Mouse (Mus musculus) left cerebral cortex, adult 9 months (tissue): ENCODE results near the gene Churc1.
A peak's percentile ranks its signal among the peaks of the same experiment; 100 is the strongest.
"Not testable (repeated sequence)": the region's sequence is repeated elsewhere in the genome, so short reads cannot be mapped to it uniquely, and the experiment has no call there.

Source experiments
- DNase-seq, 2 experiments: peaks; one replicate each; pipeline ENCODE4 v3.0.0; 2022; ENCODE audit warnings: low spot score in 2 of 2

Gene Churc1

GRCm38 (mm10) chr12:76792540-76792939 is 27.2 kb downstream of the Churc1 start:
- DNase-seq = not testable (repeated sequence)

- no peak for DNase-seq
Observed at GRCm38 (mm10) chr12:76795350-76795749, 30.0 kb downstream of the Churc1 start, which contains the start of gene Gpx2. Gene Gpx2, minus strand, starts transcription at chr12:76795554.

- peak in 1 of 2 experiments; percentile 44 for DNase-seq
Observed at GRCm38 (mm10) chr12:76796938-76797539, 31.7 kb downstream of the Churc1 start.

- DNase-seq = no peak
Observed at GRCm38 (mm10) chr12:76798008-76798720, 32.8 kb downstream of the Churc1 start.

- peak in 1 of 2 experiments; percentile 47 for DNase-seq
Observed at GRCm38 (mm10) chr12:76803028-76803427, 37.7 kb downstream of the Churc1 start.

GRCm38 (mm10) chr12:76803700-76804252 is 38.4 kb downstream of the Churc1 start:
- DNase-seq = peak in 1 of 2 experiments; percentile 61

GRCm38 (mm10) chr12:76805056-76805811 is 39.9 kb downstream of the Churc1 start:
- DNase-seq = peak in 1 of 2 experiments; percentile 46

GRCm38 (mm10) chr12:76807796-76808195 is 42.5 kb downstream of the Churc1 start:
- DNase-seq = peak in 1 of 2 experiments; percentile 67

GRCm38 (mm10) chr12:76810491-76810890 is 45.2 kb downstream of the Churc1 start:
- DNase-seq = no peak

GRCm38 (mm10) chr12:76811006-76811405 is 45.7 kb downstream of the Churc1 start:
- no peak for DNase-seq

GRCm38 (mm10) chr12:76813543-76813942 is 48.2 kb downstream of the Churc1 start:
- no peak for DNase-seq

- DNase-seq = no peak
Observed at GRCm38 (mm10) chr12:76814120-76814519, 48.8 kb downstream of the Churc1 start.

- DNase-seq = no peak
Observed at GRCm38 (mm10) chr12:76816720-76817119, 51.4 kb downstream of the Churc1 start.

- no peak for DNase-seq
Observed at GRCm38 (mm10) chr12:76817176-76817575, 51.8 kb downstream of the Churc1 start.

GRCm38 (mm10) chr12:76818120-76818519 is 52.8 kb downstream of the Churc1 start:
- DNase-seq = no peak

GRCm38 (mm10) chr12:76818908-76819307 is 53.6 kb downstream of the Churc1 start:
- DNase-seq = peak in 1 of 2 experiments; percentile 88

GRCm38 (mm10) chr12:76819816-76820215 is 54.5 kb downstream of the Churc1 start:
- DNase-seq = no peak

GRCm38 (mm10) chr12:76820615-76821014 is 55.3 kb downstream of the Churc1 start:
- no peak for DNase-seq

GRCm38 (mm10) chr12:76822002-76822650 is 56.8 kb downstream of the Churc1 start:
- peak in 1 of 2 experiments; percentile 27 for DNase-seq

- DNase-seq = no peak
Observed at GRCm38 (mm10) chr12:76822651-76823041, 57.3 kb downstream of the Churc1 start, which contains the start of gene Rab15. Gene Rab15, minus strand, starts transcription at chr12:76822908.

GRCm38 (mm10) chr12:76825283-76825682 is 59.9 kb downstream of the Churc1 start:
- no peak for DNase-seq
